Mouse (Mus musculus) kidney, postnatal 0 days (tissue): ENCODE data around the gene Immp2l. TPM values are rescaled to one million over a fixed set of nuclear protein-coding genes. Genes with fewer than 3 reads are reported as not detected.

ENCODE experiments used
- ATAC-seq: fragments of 200-750 bp; cut with Nextera tagmentation; replicated peaks from 2 replicates; pipeline ENCODE4 v1.8.0; 2017; ENCODE audit warnings: low read depth, moderate number of reproducible peaks, moderate TSS enrichment, moderate library complexity; ENCODE audit not compliant: low FRiP score
- DNase-seq: peaks from one replicate; pipeline ENCODE4 v3.0.0-alpha.2; 2016; ENCODE audit warnings: low spot score
- H3K27ac ChIP-seq: fragments of 300-500 bp; sonication (generic); 2 replicates; pipeline ENCODE4 v1.5.1; 2014; ENCODE audit warnings: mild to moderate bottlenecking
- H3K27me3 ChIP-seq: fragments of 300-500 bp; sonication (generic); 2 replicates; pipeline ENCODE4 v1.6.1; 2014; ENCODE audit warnings: low read length, mixed read lengths; ENCODE audit not compliant: insufficient read depth
- H3K36me3 ChIP-seq: fragments of 300-500 bp; sonication (generic); 2 replicates; pipeline ENCODE4 v1.6.1; 2014; ENCODE audit warnings: low read length, mixed read lengths; ENCODE audit not compliant: insufficient read depth
- H3K4me1 ChIP-seq: fragments of 300-500 bp; sonication (generic); replicated peaks from 2 replicates; pipeline ENCODE4 v1.6.1; 2014; ENCODE audit warnings: antibody characterized with exemption, low read length, mixed read lengths; ENCODE audit not compliant: insufficient read depth
- H3K4me2 ChIP-seq: fragments of 300-500 bp; sonication (generic); 2 replicates; pipeline ENCODE4 v1.6.1; 2014; ENCODE audit warnings: mild to moderate bottlenecking, low read length, moderate library complexity, mixed read lengths
- H3K4me3 ChIP-seq: fragments of 300-500 bp; sonication (generic); replicated peaks from 2 replicates; pipeline ENCODE4 v1.5.1; 2014; ENCODE audit warnings: low read depth, low read length
- H3K9ac ChIP-seq: fragments of 300-500 bp; sonication (generic); 2 replicates; pipeline ENCODE4 v1.6.1; 2014; ENCODE audit warnings: low read depth, low read length
- H3K9me3 ChIP-seq: fragments of 300-500 bp; sonication (generic); replicated peaks from 2 replicates; pipeline ENCODE4 v1.6.1; 2016; ENCODE audit warnings: low read length, inconsistent platforms, mixed read lengths
- CTCF ChIP-seq: IDR thresholded peaks from 2 replicates; pipeline ENCODE4 v1.5.1; 2016; ENCODE audit warnings: antibody characterized with exemption, low read depth, mild to moderate bottlenecking, moderate library complexity
- WGBS: fragments of 180-500 bp; shearing (Covaris S2); extraction: QIAGEN DNeasy Blood & Tissue Kit; methylation state at CpG from one replicate; pipeline ENCODE4 v1.1.7; 2014; 5-methylcytosine and 5-hydroxymethylcytosine counted together
- polyA plus RNA-seq: library from polyadenylated mRNA; unstranded; fragments of >200 nt; fragmentation: Nextera tagmentation; extraction: Ambion mirVana; gene quantifications from 2 replicates; pipeline ENCODE4 v1.2.1, GENCODE M21; 2015

Gene Immp2l
- polyA plus RNA-seq, 1 experiment from 2014 or later: 8.7 TPM

DNA sequence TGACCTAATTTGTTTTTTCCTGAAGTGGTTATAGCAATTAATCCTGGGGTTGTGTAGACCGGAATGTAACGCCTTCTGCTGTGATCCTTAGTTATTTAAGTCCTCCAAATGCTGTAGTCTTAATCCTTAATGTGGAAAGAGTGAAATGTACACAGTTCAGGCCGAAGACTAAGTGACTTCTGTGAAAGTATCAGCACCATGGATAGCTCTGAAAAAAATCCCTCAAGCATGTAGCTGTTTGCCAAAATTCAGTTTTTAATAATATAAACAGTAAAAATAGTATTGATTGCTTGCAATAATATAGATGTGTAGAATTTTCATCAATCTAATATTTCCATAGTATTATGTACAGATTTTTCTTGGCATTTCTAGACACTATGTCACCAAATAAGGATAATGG lies 332.1 kb downstream of the Immp2l start:
- H3K9ac ChIP-seq: no peak overlapping the region
- H3K27me3 ChIP-seq: no peaks in the 10 kb centered on the region
- H3K27ac ChIP-seq: no peak overlapping the region
- DNase-seq (peak; percentile 59), ATAC-seq (no peak)
- no peak overlapping the region for H3K4me3 ChIP-seq
- no peak for TF ChIP-seq CTCF
- H3K9me3 ChIP-seq: no peaks in the 10 kb centered on the region
- H3K4me2 ChIP-seq: no peak overlapping the region
- H3K36me3 ChIP-seq: no peaks in the 10 kb centered on the region
- H3K4me1 ChIP-seq: no peaks in the 10 kb centered on the region
- 46% methylated on average over 3 of the region's 3 CpGs for WGBS

DNA sequence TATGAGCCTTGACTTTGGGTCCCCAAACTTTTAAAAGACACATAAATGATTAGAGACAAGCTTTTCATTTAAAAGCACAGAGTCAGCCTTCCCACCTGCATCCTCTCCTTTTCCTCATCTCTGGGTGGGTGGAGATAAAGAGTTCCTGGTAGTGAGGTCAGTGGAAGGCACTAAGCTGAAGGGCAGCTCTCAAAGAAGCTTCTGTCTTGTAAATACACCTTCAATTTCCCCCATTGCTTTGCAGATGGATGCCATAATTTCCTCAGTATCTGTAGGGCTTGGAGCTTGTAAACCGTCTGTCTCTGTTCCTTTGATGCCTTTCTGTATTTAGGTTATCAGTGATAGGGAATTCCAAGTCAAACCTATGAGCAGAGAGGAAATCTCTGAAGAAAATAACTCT lies 362.8 kb downstream of the Immp2l start:
- Histone ChIP-seq H3K4me2 (no peak overlapping the region), H3K36me3 (no peaks in the 10 kb centered on the region), H3K27ac (no peak overlapping the region), H3K27me3 (no peaks in the 10 kb centered on the region), H3K9ac (no peak overlapping the region), H3K4me3 (no peak overlapping the region), H3K9me3 (no peaks in the 10 kb centered on the region), H3K4me1 (no peaks in the 10 kb centered on the region)
- 77% methylated on average over 1 of the region's 1 CpGs for WGBS
- TF ChIP-seq CTCF: no peak
- DNase-seq (no peak), ATAC-seq (no peak)

DNA sequence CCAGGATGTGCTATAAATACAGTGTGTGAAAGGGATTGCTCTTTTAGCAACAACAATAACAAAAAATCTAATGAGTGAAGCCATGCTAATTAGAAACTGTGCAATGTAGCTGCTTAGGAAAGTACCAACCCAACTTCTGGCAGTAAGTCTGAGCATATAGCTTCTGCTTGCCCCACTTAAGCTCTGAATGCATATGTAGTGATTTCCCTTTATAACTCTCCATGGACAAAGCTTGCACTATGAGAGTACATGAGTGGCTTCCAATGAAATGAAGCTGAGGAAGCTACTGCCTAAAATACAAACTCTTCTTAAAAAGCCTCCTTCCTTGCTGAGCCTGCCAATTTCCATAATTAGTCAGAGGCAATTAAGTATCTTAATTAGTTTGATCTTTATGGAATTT lies 370.3 kb downstream of the Immp2l start:
- no peaks in the 10 kb centered on the region for H3K4me1 ChIP-seq
- no peak for TF ChIP-seq CTCF

DNA sequence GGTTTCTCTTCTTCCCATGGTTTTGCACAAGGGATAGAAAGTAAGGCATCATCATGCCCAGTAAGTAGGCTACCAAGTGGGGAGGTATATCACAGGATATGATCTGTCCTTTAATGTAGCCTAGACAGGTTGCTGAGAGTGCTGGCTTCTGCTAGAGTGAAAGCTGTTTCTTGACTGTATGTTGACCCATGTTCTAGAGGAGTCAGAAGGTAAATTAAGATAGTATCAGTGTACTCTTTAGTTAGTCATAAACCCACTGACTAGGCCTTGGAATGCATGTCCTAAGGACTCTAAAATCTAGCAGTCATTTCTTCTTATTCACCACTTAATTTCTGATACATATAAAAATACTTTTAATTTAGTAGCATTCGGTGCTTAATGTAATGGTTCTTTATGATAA lies 377.2 kb downstream of the Immp2l start:
- no peak for DNase-seq
- 100% methylated on average over 1 of the region's 1 CpGs for WGBS

More for the DNA sequence above, 370.3 kb downstream of the Immp2l start:
- H3K9me3 ChIP-seq: no peaks in the 10 kb centered on the region
- DNase-seq: no peak
- no peak overlapping the region for H3K27ac ChIP-seq
- H3K4me2 ChIP-seq: no peak overlapping the region
- H3K9ac ChIP-seq: no peak overlapping the region
- no peaks in the 10 kb centered on the region for H3K36me3 ChIP-seq
- no peak for ATAC-seq
- no peaks in the 10 kb centered on the region for H3K27me3 ChIP-seq
- H3K4me3 ChIP-seq: no peak overlapping the region

DNA sequence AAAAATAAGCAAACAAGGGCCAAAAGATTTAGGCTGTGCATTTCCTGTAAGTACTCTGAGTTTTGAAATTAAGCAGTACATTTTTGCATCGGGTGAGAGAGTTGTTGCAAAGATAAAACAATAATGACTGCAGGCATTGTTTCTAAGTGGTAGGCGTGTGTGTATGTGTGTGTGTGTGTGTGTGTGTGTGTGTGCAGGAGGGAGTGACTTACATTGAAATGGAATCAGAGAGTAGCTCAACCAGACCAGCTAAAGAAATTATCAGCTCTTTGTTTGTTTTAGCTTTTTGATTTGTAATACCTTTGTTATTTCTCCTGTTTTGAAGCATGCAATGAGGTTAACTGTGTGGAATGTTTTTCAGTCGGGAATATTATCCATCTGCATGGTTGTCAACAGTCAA lies 378.0 kb downstream of the Immp2l start:
- TF ChIP-seq CTCF: no peak
- H3K9me3 ChIP-seq: no peaks in the 10 kb centered on the region
- H3K4me3 ChIP-seq: no peak overlapping the region
- DNase-seq: no peak
- no peaks in the 10 kb centered on the region for H3K4me1 ChIP-seq
- no peak for ATAC-seq
- H3K9ac ChIP-seq: no peak overlapping the region
- H3K36me3 ChIP-seq: no peaks in the 10 kb centered on the region
- WGBS: 57% methylated on average over 3 of the region's 3 CpGs
- H3K27me3 ChIP-seq: no peaks in the 10 kb centered on the region
- no peak overlapping the region for H3K27ac ChIP-seq
- no peak overlapping the region for H3K4me2 ChIP-seq

More for the DNA sequence above, 377.2 kb downstream of the Immp2l start:
- no peak for ATAC-seq
- Histone ChIP-seq H3K9ac (no peak overlapping the region), H3K27ac (no peak overlapping the region), H3K4me2 (no peak overlapping the region), H3K36me3 (no peaks in the 10 kb centered on the region), H3K4me1 (no peaks in the 10 kb centered on the region), H3K27me3 (no peaks in the 10 kb centered on the region), H3K9me3 (no peaks in the 10 kb centered on the region), H3K4me3 (no peak overlapping the region)
- TF ChIP-seq CTCF: no peak

DNA sequence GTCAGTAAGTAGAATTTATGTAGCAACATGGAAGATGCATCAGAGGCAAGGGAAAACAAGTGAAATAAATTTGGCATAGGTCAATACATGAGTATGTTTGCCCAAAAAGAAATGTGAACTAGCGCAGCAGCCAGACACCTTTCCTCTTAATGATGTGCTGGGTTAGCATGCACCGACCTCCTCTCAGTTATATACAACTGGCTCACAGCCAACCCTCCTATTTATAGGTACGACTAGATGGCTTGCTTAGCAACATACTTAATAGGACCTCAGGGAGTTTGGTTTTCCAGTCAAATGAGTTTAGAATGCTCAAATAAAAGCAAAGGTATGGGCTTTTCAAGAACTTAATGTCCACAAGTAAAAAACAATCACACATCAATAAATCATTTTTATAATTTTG lies 385.5 kb downstream of the Immp2l start:
- no peaks in the 10 kb centered on the region for H3K27me3 ChIP-seq
- DNase-seq (peak; percentile 59), ATAC-seq (no peak)
- H3K9ac ChIP-seq: no peak overlapping the region
- H3K4me2 ChIP-seq: no peak overlapping the region
- no peak for TF ChIP-seq CTCF
- H3K4me1 ChIP-seq: no peaks in the 10 kb centered on the region
- WGBS: 29% methylated on average over 3 of the region's 3 CpGs
- H3K9me3 ChIP-seq: no peaks in the 10 kb centered on the region
- no peak overlapping the region for H3K27ac ChIP-seq
- H3K4me3 ChIP-seq: no peak overlapping the region
- H3K36me3 ChIP-seq: no peaks in the 10 kb centered on the region

DNA sequence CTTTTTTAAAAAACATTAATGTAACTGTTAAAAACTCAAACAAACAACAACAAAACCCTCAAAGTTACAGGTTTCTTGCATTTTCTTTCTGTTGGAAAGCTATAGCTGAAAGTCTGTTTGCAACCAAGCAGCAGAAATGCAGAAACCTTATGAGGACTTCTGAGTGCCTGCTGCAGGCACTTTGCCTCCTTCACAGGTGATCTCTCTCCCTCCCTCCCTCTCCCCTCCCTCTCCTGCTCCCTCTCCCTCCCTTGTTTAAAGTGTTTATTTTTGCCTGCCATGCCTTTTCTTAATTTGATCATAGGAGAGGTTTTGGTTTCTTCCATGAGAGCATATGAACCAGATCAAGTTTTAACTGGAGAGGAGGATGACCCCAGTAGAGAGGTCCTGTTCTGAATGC lies 392.7 kb downstream of the Immp2l start:
- Histone ChIP-seq H3K9me3 (no peaks in the 10 kb centered on the region), H3K27me3 (no peaks in the 10 kb centered on the region), H3K36me3 (no peaks in the 10 kb centered on the region), H3K4me3 (no peak overlapping the region), H3K4me2 (no peak overlapping the region), H3K27ac (no peak overlapping the region), H3K9ac (no peak overlapping the region), H3K4me1 (no peaks in the 10 kb centered on the region)
- ATAC-seq (no peak), DNase-seq (no peak)
- no peak for TF ChIP-seq CTCF
